Mouse (Mus musculus) left cerebral cortex, adult 11 months (tissue): ENCODE measurements around the gene Myo1a.

Experiments
- DNase-seq: peaks from one replicate; pipeline ENCODE4 v3.0.0; 2022; ENCODE audit warnings: low spot score

Myo1a gene

DNA sequence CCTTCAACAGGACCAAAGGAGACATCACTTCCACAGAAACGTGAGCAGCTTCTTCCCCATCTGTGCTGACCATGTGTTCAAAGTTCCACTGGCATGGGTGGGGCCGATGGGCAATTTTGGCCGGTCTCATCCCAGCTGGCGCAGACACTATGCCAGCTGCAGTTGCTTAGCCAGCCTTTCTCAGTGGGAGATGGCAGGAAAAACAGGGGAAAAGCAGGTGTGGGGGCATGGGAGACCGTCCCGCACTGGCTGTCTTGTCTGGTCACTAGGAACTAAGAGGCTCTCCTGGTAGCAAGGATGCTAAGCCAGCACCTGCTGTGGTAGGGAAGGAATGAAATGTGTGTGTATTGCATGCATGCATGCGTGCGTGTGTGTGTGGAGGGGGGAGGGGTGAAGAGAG is 23.5 kb downstream of the Myo1a start:
- DNase-seq, result no peak

DNA sequence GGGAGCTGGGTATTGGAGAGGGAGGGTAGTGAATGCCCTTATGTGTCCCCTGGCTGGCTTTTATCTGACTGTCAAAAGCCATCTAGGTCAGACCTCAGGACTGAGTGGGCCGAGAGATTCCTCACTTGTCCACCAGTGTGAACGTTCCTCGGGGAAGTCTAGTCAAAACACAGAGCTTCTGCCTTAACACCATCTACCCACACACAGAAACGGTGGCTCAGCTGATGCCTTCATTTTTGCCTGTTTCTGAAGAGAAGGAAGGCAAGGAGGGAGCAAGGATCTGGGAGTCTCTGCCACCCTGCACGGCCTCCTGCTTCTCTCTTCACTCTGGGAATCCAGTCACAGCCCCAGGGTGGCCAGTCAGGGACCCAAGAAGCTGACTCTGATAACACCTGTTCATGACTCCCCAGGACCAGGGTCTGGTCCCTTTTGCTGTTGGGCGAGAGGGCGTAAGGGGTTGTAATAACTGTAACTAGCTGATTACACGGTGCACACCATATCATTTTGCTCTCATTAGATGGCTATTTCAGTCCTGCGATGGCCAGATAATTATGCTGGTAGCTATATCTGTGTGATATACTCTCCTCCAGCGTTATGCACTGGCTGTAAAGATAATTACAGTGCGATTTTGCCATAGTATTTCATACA is 25.4 kb downstream of the Myo1a start:
- no peak for DNase-seq

DNA sequence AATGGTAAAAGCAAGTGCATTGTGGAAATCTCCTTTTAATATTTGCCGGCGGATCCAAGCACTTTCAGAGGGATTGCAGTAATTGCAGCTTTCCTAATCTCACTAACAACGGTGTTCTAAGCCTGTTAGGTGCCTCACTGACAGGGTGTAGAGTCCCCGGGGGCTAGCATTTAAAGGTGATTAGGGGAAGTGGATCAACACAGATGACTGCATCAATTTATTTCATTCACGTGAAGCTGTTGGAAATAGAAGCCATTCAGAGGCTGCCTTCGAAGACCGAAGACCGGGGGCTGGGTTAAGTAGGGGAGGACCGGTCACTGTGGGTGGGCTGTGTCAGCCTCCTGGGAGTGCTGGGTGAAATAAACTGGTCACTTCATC is 26.0 kb downstream of the Myo1a start:
- no peak for DNase-seq

DNA sequence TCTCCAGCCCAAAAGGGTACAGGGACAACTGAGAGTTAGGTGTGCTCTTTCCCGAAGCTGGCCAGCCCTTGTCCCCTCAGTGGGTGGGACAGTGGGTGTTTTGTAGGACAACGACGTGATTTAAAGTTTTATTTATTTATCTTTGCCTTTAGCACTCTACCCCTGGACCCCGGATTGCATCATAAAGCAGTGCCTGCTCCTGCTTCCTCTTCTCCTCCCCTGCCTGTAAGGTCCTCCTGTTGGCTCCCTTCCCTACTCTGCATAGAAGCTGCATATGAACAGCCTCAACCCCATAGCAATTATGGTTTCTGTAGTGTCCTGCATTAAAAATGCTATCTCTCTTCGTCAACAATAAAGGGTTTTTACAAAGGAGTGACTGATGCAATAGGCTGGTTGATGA is 26.4 kb downstream of the Myo1a start:
- no peak for DNase-seq

DNA sequence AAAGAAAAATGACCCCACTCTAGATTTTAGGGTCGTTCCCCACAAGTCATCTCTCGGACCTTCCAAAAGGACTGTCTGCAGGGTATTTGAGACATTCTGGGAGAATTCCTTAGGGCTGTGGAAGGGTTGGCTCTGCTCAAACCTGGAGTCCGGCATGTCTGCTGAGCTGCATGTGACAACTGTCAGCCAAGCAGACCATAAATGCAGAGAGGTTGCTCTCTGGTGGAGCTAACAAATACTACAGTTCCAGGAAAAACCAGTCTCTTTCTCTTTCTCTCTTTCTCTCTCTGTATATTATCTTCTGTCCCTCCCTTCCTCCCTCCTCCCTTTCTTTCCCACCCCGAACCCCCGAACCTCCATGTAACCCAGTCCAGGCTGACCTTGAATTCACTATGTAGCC is 29.5 kb downstream of the Myo1a start:
- DNase-seq, result no peak

DNA sequence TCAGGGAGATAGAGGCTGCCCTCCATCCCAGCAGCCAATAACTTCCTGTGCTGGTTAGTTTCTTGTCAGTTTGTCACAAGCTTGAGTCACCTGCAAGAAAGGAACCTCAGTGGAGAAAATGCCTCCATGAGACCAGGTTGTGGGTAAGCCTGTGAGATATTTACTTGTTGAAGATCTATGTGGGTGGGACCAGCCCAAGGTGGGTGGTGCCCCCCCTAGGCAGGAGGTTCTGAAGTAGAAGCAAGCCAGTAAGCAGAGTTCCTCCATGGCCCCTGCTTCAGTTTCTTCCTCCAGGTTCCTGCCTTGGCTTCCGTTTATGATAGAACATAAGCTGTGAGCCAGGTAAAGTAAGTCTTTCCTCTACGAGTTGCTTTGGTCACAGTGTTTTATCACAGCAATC is 31.3 kb downstream of the Myo1a start:
- DNase-seq, result no peak

DNA sequence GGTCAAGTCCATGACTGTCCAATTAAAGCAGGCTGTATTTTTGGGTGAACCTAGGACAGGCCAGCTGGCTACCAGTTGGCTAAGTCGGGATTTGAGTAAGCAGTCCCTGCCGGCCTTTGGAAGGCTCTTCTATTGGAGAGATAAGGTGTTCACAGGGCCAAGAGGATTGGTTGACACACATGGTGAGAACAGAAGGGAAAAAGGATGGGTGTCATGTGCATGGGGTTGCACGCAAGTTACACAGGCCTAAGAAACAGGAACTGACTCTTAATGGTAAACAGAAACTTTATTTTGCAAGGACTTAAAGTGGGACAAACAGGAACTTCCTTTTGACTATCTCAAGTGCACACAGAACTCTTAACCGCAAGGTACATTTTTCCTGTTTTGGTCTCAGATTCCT is 31.9 kb downstream of the Myo1a start:
- DNase-seq, result no peak

DNA sequence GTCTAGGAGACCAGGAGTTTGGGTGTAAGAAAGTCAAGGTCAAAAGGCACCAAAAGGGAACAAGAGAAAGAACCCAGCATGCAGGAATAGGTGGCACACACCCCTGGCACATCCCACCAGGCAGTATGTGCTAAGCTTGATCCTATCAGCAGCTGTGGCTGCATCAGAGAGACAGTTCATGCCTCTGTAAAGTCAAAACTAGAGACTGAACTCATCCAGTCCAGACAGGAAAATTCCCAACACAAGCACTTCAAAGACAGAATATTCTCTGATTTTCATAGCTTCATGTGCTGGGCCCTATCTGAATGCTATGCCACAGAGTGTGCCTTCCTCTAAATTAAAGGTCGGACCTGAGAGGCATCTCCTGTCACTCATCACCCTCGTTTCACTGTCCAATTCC is 32.6 kb downstream of the Myo1a start:
- no peak for DNase-seq

DNA sequence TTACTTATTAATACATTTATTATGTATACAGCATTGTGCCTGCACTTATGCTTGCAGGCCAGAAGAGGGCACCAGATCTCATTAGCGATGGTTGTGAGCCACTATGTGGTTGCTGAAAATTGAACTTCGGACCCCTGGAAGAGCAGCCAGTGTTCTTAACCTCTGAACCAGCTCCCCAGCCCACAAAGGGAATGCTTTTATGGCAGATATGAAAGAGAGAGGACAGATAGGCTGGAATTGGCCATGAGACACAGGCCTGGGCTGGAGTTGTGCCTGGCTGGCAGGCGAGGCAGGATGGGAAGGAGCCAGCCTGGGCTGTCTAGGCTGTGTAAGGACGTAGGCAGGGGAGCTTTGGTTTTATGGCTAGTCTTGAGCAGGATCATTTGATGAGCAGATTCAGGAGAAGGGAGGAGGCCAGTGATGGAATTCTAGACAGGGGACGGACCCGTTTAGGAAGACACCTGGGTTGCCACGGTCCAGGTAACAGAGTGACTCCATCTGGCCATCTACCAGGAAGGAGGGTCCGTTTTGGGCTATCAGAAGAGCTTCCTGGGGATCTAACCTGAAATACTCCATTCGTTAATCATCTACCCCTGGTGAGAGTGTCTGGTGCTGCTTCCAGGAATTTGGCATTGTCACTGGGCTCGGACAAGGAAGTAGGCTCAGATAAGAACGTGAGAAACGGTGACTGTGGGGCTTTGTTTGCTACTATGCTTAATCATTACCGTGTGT is 33.3 kb downstream of the Myo1a start:
- DNase-seq, result no peak

DNA sequence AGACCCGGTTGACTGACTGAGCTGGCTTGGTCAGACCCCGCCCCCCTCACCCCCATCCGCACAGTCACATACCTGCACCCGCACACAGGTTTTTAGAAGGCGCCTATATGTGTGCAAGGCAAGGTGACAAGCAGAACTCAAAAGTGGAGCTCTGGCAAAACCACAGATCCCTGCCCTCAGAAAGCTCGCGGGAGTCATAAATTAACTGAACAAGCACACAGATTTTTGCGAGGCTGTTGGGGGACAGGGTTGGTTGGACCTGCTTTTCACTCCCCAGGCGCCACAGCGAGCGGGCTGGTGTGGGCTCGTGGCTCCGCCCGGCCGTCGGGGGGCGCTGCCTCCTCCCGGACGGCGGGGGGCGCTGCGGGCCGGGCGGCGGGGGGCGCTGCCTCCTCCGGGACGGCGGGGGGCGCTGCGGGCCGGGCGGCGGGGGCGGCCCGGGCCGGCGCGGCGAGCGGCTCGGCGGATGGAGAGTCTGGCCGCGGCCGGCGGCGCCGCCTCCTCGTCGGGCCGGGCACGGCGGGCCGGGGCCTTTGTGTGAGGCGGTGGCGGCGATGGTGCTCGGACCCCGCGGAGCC is 34.2 kb downstream of the Myo1a start, which contains the start of gene Zbtb39:
Zbtb39 (plus strand) TSS at position 456 of the 578 bp plus-strand sequence.
- peak; percentile 54 for DNase-seq

DNA sequence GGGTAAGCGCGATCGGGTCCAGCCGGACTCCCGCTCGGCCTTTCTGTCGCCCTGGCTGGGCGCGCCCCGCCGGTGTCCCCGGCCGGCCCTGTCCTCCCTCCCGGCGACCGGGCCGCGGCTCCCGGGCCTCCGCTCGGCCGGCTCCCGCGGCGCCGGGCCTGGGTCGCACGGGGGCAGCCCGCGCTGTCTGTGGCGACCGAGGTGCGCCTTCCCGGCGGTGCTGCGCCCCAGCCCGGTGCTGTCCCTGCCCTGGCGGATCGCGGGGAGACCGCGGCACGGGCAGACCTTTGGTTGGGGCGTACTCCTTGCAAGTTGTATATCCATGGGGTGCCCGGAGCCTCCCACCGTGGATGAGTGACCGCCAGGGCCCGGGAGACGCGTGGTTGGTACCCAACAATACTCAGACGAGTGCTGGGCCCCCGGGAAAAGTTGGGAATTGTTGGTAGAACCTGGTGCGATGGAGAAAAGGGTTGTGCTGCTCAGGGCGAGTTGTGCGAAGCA is 34.7 kb downstream of the Myo1a start:
- DNase-seq, result no peak

DNA sequence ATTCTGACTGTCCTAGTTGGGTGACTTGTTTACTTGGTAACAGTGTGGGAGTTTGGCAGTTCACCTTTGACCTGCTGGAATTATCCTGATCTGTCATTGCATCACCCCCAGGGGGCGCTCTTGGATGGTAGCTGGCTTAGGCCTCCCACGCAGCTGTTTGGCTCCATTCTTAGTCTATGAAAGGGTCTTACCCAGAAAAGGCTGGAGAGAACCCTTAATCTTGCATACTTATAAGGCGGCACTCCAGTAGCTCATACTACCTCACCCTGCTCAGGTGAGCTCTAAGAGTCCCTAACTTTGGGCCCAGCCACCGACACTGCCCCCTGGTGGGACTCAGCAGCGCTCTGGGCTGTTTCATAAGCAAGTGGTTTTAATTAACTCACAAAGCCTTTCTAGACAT is 39.7 kb downstream of the Myo1a start:
- no peak for DNase-seq

DNA sequence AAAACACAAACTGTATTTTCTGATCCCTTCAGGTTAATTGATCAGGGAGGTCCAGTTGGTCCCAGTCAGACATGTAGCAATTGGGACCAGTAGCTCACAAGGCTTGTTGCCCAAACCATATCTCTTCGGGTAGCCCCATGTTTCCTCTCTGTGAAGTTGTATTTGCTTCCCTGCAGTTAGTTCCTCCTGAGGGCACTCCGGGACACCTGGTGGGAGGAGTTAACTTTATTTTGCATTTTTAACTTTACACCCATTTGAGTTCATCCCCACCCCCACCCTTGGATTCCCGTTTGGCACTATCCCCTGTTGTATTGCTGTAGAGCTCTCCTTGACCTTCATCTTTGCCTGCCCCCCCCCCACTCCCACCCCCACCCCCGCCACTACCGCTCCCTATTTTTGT is 40.9 kb downstream of the Myo1a start:
- no peak for DNase-seq

DNA sequence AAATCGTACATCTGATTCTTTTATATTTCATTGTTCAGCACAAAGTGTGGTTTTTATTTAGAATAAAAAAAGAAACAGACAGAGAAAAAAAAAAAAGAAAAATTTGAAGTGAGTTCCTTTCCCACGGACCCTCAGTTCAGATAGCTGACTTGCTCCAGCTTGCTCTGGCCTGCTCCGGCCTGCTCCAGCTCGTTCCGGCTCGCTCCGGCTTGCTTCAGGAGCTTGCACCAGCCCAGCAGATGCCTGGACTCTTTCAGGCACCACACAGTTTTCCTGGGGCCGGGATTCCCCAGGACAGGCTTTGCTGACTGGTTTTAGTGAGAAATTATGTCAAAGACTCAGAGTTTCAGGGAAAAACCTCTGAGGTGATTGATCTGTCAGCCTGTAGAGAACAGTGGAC is 42.3 kb downstream of the Myo1a start:
- no peak for DNase-seq

DNA sequence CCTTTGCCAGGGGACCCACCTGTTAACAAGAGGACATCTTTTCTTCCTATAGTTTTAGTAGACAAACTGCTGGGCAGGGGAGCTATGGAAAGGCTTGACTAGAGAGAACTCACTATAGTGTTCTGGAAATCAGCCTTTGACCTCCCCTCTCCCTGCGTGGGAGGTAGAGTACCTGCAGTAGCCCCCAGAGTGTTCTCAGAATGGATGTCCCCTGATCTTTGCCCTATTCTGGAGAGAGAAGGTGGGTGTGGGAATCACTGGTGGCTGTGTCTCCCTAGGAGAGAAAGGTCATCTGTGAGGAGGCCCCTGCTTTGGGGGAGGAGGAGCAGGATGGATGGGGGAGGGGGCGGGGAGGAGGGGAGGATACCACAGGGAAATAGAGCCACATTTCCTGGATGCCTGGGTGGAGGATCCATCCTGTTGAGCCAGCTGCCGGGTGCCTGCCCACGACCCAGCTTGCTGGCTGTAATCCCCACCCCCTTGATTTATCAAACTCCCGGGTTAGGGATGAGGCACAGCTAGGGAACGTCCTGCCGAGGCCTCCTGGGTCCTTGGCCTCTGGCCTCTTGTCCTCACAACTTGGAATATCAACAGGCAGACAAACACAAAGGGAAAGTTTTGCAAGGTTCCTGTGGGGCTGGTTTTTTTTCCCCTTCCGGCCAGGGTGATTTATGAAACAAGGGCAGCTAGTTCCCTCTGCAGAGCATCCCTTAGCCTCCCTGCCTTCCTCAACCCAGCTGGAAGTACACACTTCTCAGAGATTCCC is 44.1 kb downstream of the Myo1a start:
- no peak for DNase-seq

DNA sequence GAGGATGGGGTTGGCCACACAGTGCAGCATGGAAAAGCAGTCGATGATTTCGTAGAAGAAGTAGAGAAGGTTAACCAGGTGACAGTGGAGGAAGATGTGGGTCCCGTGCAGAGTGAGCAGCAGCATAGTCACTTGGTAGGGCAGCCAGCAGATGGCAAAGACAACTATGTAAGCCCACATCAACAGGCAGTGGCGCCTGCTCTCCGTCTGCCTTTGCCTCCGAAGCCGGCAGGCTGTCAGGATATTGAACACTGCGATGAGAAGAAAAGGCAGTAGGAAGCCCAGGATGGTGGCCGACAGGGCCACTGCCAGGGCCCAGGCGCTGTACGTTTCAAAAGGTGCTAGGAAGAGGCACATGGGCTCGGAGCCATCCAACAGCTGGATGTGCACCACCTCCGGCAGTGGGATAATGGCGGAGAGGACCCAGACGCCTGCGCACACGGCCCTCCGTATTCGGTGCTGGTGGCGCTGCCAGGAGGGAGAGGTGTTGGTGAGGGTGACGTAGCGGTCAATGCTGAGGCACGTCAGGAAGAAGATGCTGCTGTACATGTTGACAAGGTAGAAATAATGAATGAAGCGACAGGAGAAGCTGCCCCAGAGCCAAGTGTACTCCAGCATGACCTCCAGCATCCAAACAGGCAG is 45.3 kb downstream of the Myo1a start:
- DNase-seq, result no peak

DNA sequence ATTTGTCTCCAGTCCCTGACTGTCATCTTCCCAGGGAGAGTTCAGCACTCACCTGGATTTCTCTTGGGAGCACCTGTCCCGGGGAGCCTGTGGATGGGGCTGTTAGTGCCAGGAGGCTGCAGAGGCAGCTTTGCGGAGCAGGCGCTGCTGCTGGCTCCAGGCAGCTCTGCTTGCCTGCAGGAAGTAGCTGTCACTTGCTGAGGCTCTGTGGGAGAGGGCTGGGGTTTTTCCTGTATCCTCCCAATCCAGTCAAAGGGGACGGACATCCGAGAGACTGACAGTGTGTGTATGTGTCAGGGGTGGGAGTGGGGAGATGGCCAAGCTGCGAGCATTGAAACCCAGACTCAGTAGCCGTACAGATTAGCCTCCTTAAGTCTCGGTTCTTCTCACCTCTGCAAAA is 46.6 kb downstream of the Myo1a start, which contains the start of gene Gpr182:
Gpr182 (minus strand) TSS at position 185 of the 400 bp plus-strand sequence.
- DNase-seq, result no peak

DNA sequence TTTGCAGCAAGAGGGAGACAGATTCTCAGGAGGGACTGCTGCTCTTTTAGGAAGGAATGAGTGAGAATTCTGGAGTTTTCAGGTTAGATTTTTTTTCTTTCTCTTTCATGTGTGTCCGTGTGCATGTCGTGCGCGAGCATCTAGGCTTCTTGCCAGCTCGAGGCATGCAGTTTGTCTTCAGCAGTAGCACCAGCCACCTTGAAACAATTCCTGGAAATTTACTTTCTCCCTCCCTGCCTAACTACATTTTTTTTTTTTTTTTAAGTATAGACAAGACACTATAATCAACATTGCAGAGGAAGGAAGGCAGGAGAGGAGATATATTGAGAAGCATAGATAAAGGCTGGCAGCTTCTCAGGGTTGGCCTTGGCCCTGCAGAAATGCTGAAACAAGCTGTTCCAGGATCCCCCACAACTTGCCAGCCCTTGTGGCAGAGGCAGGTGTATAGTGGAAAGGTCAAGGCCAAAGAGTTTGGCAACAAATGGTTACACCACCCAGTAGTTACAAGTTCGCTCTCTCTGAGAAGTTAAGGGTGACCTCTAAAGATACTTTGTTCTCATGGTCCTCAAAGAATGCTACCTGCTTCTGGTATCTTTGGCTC is 49.7 kb downstream of the Myo1a start:
- no peak for DNase-seq

DNA sequence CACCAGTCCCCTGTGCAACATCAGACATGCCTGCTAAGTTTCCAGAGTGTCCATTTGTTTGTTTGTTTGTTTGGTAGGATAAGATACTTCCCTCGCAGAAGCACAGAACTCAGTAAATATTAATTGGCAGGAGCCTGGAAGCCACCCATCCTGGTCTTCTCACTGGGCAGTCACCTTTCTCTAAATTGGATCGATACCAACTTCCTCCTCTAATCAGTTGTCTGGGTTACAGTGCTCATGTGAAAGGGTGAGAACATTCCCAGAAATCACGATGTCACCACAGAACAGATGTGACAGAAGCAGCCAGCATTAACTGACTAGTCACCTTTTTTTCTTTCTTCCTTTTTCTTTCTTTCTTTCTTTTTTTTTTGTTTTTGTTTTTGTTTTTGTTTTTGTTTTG is 50.3 kb downstream of the Myo1a start:
- no peak for DNase-seq

DNA sequence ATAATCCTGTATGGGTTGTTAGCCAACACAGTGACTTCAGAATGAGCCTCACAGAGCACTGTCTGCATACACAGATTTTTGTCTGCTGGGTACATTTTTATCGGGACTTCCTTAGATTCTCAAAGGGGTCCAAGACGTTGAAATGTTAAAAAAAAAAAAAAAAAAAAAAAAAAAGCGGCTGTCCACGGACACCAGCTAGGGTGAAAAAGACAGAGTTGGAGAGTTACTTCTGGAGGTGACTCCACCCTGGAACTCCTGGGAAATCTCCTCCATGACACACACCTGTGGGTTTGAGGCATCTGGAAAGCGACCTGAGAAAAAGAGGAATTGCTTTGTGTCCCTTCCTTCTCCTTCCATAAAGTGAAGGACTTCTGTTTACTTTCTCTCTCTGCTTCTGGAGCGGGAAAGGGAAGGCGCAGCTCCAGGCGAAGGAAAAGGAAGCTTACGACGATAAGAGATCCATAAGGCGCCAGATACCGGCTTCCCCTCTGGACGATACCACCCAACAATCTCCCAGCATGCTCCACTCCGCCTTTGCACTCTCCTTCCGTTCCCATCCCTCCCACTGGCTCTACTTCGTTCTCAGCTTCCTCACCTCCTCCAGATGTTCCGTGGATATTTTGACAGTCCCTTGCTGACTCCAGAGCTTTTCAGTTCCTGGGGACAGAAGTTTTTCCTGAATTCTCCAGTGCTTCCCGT is 50.9 kb downstream of the Myo1a start:
- no peak for DNase-seq
